In genomic region chr4:126091873-126092272, GRCm38 (mm10) we compare ENCODE assay signal across 16 mouse cellular contexts.
"Had no signal": no experiment of that assay in that cellular context is flagged by ENCODE, and none has a peak within 500 bp of the region (broad histone marks: within the 10 kb centered on the region; RNA-seq: fewer than 3 reads in every experiment).

No protein-coding gene starts in this region.

- H3K9me3 ChIP-seq: neural tube, embryonic 13.5 days; neural tube, embryonic 15.5 days; stomach, embryonic 15.5 days had no signal

- H3K4me3 ChIP-seq: neural tube, embryonic 13.5 days; neural tube, embryonic 15.5 days; stomach, embryonic 15.5 days had no signal

- H3K9ac ChIP-seq: neural tube, embryonic 13.5 days; neural tube, embryonic 15.5 days; stomach, embryonic 15.5 days had no signal

- H3K4me2 ChIP-seq: neural tube, embryonic 13.5 days; neural tube, embryonic 15.5 days; stomach, embryonic 15.5 days had no signal

- H3K27ac ChIP-seq: neural tube, embryonic 13.5 days; neural tube, embryonic 15.5 days; stomach, embryonic 15.5 days; stomach, postnatal 0 days had no signal

- H3K36me3 ChIP-seq: stomach, embryonic 15.5 days had no signal

- DNase-seq: retina, postnatal 1 day; right cerebral cortex, adult 18-20 months; right cerebral cortex, postnatal 14 days; right cerebral cortex, postnatal 25 days; right cerebral cortex, postnatal 4 days; spleen, adult 18-20 months; thymus, adult 18-20 months; thymus, adult 2 months; thymus, postnatal 14 days; thymus, postnatal 25 days; thymus, postnatal 36 days; thymus, postnatal 4 days had no signal

- H3K27me3 ChIP-seq: neural tube, embryonic 13.5 days; neural tube, embryonic 15.5 days; stomach, embryonic 15.5 days had no signal
